In the genomic region with DNA sequence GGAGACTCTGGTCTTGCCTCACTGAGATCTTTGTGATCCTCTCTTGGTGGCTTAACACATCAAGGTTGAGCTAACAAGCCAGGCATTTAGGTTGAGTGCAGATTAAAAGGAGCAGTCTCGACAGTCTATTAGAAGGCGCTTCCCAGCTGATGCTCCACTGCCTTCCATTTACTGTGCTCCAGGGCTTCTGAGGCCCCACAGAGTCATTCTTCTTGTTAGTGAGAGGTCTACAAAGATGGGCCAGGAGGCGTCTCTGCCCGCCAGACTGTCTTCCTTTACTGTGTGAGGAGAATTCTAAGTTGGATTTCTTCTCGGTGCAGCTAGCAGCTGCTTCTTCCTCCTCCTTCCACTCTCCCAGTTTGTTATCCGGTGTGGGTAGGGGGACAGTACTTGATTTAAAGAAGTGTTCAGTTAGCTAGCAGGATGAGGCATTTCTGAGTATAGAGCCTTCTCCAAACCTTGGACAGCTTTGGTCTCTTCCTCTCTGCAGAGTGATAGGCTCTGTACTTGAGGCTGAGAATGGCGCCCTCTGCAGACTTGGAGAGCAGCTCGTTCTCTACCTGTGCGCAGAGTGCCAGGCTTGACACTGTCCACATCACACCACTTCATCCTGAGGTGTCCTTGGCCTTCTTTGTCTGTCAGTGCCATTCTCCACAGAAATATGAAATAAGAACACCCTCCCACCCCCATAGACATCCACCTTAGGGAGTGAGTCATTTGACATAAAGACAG, we compare ENCODE assay signal across 11 mouse cellular contexts. TPM values are rescaled to one million over a fixed set of nuclear protein-coding genes. Genes with fewer than 3 reads are reported as not detected.
DNase-seq lines count a peak whose midpoint lies in the region; ATAC-seq and TF ChIP-seq lines count a peak whose summit lies in the region.
"Had no signal": no experiment of that assay in that cellular context is flagged by ENCODE, and none has a peak within 500 bp of the region (broad histone marks: within the 10 kb centered on the region; RNA-seq: fewer than 3 reads in every experiment).

No protein-coding gene starts in this region.

- no peaks in the 10 kb centered on the region for H3K36me3 ChIP-seq in hindbrain, embryonic 11.5 days (ENCODE audit: control insufficient read depth, insufficient read depth, low read length)
- H3K36me3 ChIP-seq in hindbrain, embryonic 12.5 days = no peaks in the 10 kb centered on the region
- H3K36me3 ChIP-seq in splenic B cell, adult 2 months (ENCODE audit: control insufficient read depth, insufficient read depth, low read length, poor library complexity, severe bottlenecking) = no peaks in the 10 kb centered on the region
- H3K36me3 ChIP-seq: limb, embryonic 15.5 days had no signal

- TF ChIP-seq CTCF in cortical plate, adult 2 months (IDR thresholded peaks at IDR 0.05; ENCODE audit: extremely low read depth, insufficient read depth, low read length) = peak; percentile 37; the same call in 1 of the 2 replicates

- peak; percentile 23 for DNase-seq in hindbrain, embryonic 11.5 days (ENCODE audit: low spot score)
- DNase-seq in right cerebral cortex, postnatal 14 days = peak; percentile 32
- DNase-seq in right cerebral cortex, postnatal 10 days (ENCODE audit: low spot score in 2 of 2) = no peak
- peak; percentile 11 for DNase-seq in splenic B cell, adult 2 months (ENCODE audit: low read depth, low spot score)
- no peak for DNase-seq in gastrocnemius, postnatal 14 days
- DNase-seq: kidney, postnatal 25 days had no signal

- H3K27me3 ChIP-seq in hindbrain, embryonic 11.5 days (ENCODE audit: control insufficient read depth, insufficient read depth, low read length) = no peaks in the 10 kb centered on the region
- no peaks in the 10 kb centered on the region for H3K27me3 ChIP-seq in hindbrain, embryonic 12.5 days
- no peaks in the 10 kb centered on the region for H3K27me3 ChIP-seq in splenic B cell, adult 2 months (ENCODE audit: control insufficient read depth, insufficient read depth, low read length, poor library complexity, severe bottlenecking)
- H3K27me3 ChIP-seq: limb, embryonic 15.5 days had no signal

- H3K9ac ChIP-seq in hindbrain, embryonic 11.5 days (ENCODE audit: low read depth, low read length) = no peak overlapping the region
- no peak overlapping the region for H3K9ac ChIP-seq in hindbrain, embryonic 12.5 days
- H3K9ac ChIP-seq: limb, embryonic 15.5 days had no signal

- H3K4me3 ChIP-seq in hindbrain, embryonic 11.5 days (ENCODE audit: low read depth, low read length) = no peak overlapping the region
- H3K4me3 ChIP-seq in hindbrain, embryonic 12.5 days = no peak overlapping the region
- H3K4me3 ChIP-seq in cortical plate, adult 2 months (ENCODE audit: insufficient read depth, low read length) = no peak overlapping the region
- H3K4me3 ChIP-seq: limb, embryonic 15.5 days had no signal

- no peaks in the 10 kb centered on the region for H3K4me1 ChIP-seq in hindbrain, embryonic 11.5 days (replicated peaks; ENCODE audit: control insufficient read depth, insufficient read depth, low read length)
- H3K4me1 ChIP-seq in hindbrain, embryonic 12.5 days = peaks cover 33% of the 10 kb centered on the region
- peaks cover 8% of the 10 kb centered on the region for H3K4me1 ChIP-seq in cortical plate, adult 2 months (ENCODE audit: control insufficient read depth, insufficient read depth, low read length)
- H3K4me1 ChIP-seq: limb, embryonic 15.5 days had no signal

- no peak for TF ChIP-seq POLR2A in cortical plate, adult 2 months (IDR thresholded peaks at IDR 0.05; ENCODE audit: extremely low read depth, insufficient read depth, low read length)

- no peak for ATAC-seq in hindbrain, embryonic 11.5 days (ENCODE audit: low FRiP score)
- no peak for ATAC-seq in hindbrain, embryonic 12.5 days (ENCODE audit: low FRiP score)
- ATAC-seq: activated CD4-positive, CD25-positive, alpha-beta regulatory T cell, adult 4 months; forebrain, embryonic 14.5 days had no signal

- H3K27ac ChIP-seq in hindbrain, embryonic 11.5 days (ENCODE audit: low read depth, low read length) = no peak overlapping the region
- H3K27ac ChIP-seq in hindbrain, embryonic 12.5 days = no peak overlapping the region
- no peak overlapping the region for H3K27ac ChIP-seq in cortical plate, adult 2 months (ENCODE audit: insufficient read depth, low read length)
- H3K27ac ChIP-seq: limb, embryonic 15.5 days had no signal

- WGBS in hindbrain, embryonic 11.5 days = 66% methylated on average over 9 of the region's 9 CpGs
- WGBS in hindbrain, embryonic 12.5 days = 53% methylated on average over 9 of the region's 9 CpGs

- no peaks in the 10 kb centered on the region for H3K9me3 ChIP-seq in hindbrain, embryonic 11.5 days (ENCODE audit: control insufficient read depth, low read length)
- H3K9me3 ChIP-seq in hindbrain, embryonic 12.5 days (replicated peaks) = no peaks in the 10 kb centered on the region
- H3K9me3 ChIP-seq: limb, embryonic 15.5 days had no signal

- intact Hi-C loops in gastrocnemius, postnatal 14 days (cut with DNase I; ENCODE audit: low total_unique reads) = no loop called here

- no peak overlapping the region for H3K4me2 ChIP-seq in hindbrain, embryonic 11.5 days (replicated peaks; ENCODE audit: low read depth, low read length)
- no peak overlapping the region for H3K4me2 ChIP-seq in hindbrain, embryonic 12.5 days (replicated peaks)
- H3K4me2 ChIP-seq: limb, embryonic 15.5 days had no signal

RNA-seq across cellular contexts. Expression of a gene that starts 57.3 kb away (rescaled TPM):
- polyA plus RNA-seq in hindbrain, embryonic 11.5 days (2014; fragmentation: Nextera tagmentation; extraction: Ambion mirVana) = 69.8 and 74.6 TPM in 2 replicates
- 57.7 and 65.3 TPM in 2 replicates for polyA plus RNA-seq in hindbrain, embryonic 12.5 days (2016; fragmentation: Nextera tagmentation; extraction: Ambion mirVana)
- polyA plus RNA-seq in cortical plate, adult 2 months (2012; rRNA removed) = 45.6 and 47.6 TPM in 2 replicates
- total RNA-seq in gastrocnemius, postnatal 14 days (2021) = 10 to 100 TPM; 12.7 to 14.4 TPM

Comparison
In these comparisons a context has a peak if more than half of its experiments do, and no peak if none do; other contexts are left out.
1. DNase-seq: peak in hindbrain, embryonic 11.5 days (single experiment), right cerebral cortex, postnatal 14 days (single experiment) and splenic B cell, adult 2 months (single experiment); none in right cerebral cortex, postnatal 10 days (0 of 2) and gastrocnemius, postnatal 14 days (single experiment).